Mouse (Mus musculus) sigmoid colon, adult 10 weeks (tissue): ENCODE results near the gene Rubcnl. TPM values are rescaled to one million over a fixed set of nuclear protein-coding genes. Genes with fewer than 3 reads are reported as not detected.

Source experiments
- polyA plus RNA-seq: library from polyadenylated mRNA; stranded (reverse); fragments of 350-450 nt; fragmentation: Illumina TruSeq; extraction: RNeasy Lipid Tissue Mini Kit (QIAGEN cat#74804); gene quantifications from one replicate; pipeline ENCODE4 v1.2.3, GENCODE M21; 2014; ENCODE audit warnings: low read depth, low replicate concordance

The Rubcnl gene
- 1.4 TPM for polyA plus RNA-seq

GRCm38 (mm10) chr14:75015856-75016714 lies at the start of gene Rubcnl:
TSS of gene Rubcnl (plus strand) at chr14:75016027.

Other genes starting within 250 kb of the Rubcnl start
- gene Lrch1, start 68.2 kb upstream of the Rubcnl start, polyA plus RNA-seq: 25.6 TPM
- not detected for gene Lrrc63, start 114.9 kb downstream of the Rubcnl start, polyA plus RNA-seq
- 48.8 TPM for gene Lcp1, start 115.1 kb downstream of the Rubcnl start, polyA plus RNA-seq
- not detected for gene Cpb2, start 226.3 kb downstream of the Rubcnl start, polyA plus RNA-seq